Mouse (Mus musculus) Muller cell, postnatal 12 days (primary cell): ENCODE results near the gene 2610021A01Rik.
"Not testable (repeated sequence)": the region's sequence is repeated elsewhere in the genome, so short reads cannot be mapped to it uniquely, and the experiment has no call there.

Experiments
- DNase-seq: peaks from one replicate; pipeline ENCODE4 v3.0.0-alpha.2; 2015; ENCODE audit errors: inconsistent ontology term

2610021A01Rik gene

DNA sequence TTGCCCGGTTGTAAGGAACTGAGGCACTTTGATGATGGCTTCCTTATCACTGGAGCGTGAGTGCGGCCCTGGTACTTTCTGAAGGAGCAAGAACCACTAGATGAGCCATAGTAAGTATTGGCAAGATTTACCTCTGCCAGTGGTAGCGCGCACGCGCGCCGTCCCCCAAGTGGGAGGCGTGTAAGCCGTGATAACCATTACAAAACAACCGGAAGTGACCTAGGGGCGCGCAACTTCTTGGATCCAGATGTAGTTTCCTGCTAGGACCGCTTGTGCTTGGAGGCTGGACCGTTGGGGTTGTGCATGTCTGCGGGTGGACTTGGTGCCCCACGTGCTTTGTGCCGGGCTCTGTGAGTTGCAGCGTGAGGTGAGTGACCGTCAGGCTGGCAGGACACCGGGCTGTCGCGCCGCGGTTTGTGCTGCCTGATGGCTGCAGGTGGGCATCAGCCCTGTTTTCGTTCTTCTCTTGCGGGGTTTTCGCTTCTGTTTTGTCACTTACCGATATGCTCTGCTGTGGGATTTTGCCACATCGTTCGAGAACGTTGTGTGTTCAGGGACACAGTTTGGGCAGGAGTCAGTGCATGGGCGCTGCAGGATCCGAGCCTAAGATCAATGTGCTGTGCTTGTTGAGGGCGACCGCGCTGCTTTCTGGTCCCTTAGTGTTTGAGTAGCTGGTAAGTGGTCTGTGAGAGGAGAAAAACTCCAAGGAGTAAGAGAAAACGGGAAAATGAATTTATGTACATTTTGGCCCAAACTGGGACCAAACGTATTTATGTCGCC lies at the start of gene 2610021A01Rik:
TSS of gene 2610021A01Rik (plus strand) at position 197 of the 780 bp plus-strand sequence.
- DNase-seq: peak; percentile 96

DNA sequence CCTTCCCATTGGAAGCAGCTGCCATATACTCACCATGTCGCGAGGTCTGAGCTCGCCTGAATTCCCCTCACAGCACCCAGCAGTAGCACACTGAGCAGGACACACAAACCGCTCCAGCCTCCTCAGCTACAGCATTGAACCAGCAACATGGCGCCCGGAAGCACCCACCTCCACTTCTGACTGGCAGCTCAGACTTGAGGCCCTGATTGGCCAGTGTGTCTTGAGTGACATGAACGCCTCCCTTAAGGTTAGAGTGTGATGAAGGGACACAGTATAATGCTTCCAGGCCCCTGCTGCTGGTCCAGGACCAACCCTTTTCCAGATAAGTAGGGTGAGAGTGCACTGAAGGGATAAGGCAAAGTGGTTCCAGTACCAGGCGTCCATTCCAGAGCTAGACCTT lies 38.3 kb upstream of the 2610021A01Rik start:
- DNase-seq: no peak

GRCm38 (mm10) chr7:41573562-41573961 lies 25.5 kb upstream of the 2610021A01Rik start, which contains the start of gene Gm6871:
Gm6871 (minus strand) TSS chr7:41573662.
- not testable (repeated sequence) for DNase-seq

GRCm38 (mm10) chr7:41577956-41578355 lies 21.1 kb upstream of the 2610021A01Rik start:
- DNase-seq: no peak

DNA sequence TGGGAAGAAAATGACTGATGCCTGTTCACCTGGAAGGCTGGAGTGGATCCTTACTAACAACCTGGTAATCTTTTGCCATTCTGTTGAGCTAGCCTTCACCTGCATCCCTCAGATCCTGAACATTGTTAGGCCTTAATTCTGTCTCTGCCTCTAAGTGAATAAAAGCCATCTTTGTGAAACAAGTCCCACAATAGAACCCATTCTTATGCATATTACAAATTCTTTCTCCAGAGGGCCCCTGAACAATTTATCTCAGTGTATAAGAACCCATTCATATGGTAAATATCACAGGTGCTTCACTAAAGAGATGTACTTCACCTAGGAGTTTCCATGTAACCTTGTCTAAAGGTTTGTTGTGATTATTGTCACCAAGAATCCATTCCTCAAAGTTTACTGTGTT lies 17.0 kb upstream of the 2610021A01Rik start:
- no peak for DNase-seq

DNA sequence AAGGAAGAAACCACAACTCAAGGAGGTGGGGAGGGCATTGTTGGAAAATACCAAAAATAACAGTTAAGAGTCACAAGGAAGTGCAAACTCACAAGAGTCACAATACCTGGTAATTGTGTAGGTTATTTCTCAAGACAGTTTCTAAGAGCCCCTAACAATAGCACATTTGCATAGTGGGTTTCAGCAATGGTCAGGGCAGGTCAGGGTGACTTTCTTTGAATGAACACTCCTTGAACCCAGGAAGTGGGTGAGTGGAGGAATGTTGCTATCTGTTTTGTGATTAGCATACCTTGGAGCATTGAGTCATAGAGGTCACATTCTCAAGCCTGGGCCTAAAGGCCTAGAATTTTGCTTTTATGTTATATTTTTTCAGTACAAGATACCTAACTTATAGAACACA lies 11.2 kb upstream of the 2610021A01Rik start:
- not testable (repeated sequence) for DNase-seq

DNA sequence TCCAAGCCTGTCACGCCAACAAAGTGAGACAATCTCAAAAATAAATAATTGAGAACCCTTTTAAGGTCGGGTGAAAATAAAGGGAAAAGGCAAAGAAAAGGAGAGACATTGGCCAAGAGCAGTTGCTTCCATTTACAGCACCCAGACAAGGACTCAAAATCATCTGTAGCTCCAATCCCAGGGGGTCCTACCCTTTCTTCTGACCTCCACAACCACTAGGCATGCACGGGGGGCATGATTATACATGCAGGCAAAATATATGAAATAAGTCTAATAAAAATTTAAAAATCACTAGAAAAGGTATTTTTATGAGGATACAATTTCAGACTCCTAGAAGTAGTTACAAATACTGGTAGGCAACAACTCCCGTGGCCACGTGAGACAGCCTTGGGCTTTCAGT lies 415 bp upstream of the 2610021A01Rik start:
- DNase-seq: no peak

DNA sequence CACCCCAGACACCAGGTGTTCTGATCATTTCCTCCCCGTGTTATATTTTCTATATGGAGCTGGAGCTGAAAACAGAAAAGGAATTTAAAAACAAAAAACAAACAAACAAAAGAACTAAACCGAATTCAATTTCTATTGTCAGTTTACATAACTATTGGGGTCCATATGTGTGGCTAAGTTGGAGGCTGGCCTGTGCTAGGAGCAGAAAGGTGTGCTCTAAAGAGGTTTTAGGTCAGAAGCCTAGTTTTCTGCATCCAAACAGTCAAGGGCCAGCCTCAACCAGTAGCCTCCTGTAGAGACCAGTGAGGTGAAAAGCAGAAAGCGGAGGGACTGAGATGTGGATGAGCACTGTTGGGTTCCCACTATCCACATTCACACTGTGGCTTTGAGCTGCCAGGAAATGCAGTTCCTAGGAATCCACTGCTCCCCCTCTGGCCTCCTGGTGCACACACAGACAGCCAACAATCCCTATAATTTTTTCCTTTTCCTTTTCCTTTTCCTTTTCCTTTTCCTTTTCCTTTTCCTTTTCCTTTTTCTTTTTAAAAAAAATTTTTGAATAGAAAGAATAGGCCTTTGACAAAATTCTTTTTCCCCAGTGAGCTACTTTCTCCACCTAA lies 1.0 kb downstream of the 2610021A01Rik start:
- DNase-seq: peak; percentile 17

DNA sequence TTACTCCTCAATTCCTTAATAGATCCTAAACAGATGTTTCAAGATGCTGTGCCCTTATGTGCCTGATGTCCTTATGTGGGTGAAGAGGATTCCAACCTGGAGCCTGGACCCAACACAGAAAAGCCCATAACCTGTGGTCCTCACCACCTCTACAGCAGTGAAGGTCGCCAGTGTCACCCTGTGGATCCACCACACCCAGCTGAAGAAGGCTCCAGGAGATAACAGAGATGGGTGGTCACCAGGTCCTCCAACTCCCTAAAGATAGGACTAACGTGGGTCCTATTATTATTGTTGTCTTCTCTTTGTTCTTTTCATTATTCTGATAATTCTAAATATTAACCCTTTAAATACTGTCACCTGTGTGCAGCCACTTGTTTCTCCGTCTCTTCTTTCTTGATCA lies 12.6 kb downstream of the 2610021A01Rik start:
- DNase-seq: no peak

GRCm38 (mm10) chr7:41616241-41616640 lies 17.2 kb downstream of the 2610021A01Rik start:
- not testable (repeated sequence) for DNase-seq

DNA sequence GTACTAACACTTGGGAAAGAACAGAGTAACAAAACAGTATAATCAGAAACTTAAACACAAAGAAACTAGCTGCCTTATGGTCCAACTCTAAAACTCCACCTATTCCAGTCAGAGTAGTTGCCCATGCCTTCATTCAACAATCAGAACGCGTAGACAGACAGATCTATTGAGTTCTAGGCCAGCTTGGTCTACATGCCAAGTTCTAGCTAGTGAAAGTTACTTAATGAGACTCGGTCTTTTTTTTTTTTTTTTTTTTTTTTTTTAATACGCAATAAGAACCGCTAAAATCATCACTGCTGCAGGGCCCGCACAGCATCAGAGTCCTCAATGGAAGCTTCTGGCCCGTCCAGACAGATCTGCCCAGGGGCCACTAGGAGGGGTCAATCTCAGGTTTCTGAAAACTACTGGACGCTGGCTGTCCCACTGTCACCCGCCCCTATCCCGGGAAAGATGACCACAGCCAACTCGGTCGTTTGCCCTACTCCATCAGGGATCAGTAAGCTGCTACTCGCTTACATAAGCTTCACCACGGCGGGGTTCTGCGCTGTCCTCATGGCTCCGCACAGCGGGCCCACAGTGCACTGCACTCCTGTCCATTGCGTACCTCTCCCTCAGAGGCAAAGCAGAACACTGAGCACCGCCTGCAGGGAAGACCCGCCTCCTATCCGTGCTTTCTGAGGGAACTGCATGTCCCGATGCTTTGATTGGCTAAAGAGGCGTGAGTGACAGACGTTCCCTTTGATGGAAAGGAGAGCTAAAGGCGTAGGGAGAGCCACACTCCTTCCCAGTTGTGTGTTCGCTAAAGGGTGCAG lies 33.6 kb downstream of the 2610021A01Rik start, which contains the start of gene Zfp788:
TSS of gene Zfp788 (plus strand) at position 795 of the 812 bp plus-strand sequence.
- peak; percentile 98 for DNase-seq

DNA sequence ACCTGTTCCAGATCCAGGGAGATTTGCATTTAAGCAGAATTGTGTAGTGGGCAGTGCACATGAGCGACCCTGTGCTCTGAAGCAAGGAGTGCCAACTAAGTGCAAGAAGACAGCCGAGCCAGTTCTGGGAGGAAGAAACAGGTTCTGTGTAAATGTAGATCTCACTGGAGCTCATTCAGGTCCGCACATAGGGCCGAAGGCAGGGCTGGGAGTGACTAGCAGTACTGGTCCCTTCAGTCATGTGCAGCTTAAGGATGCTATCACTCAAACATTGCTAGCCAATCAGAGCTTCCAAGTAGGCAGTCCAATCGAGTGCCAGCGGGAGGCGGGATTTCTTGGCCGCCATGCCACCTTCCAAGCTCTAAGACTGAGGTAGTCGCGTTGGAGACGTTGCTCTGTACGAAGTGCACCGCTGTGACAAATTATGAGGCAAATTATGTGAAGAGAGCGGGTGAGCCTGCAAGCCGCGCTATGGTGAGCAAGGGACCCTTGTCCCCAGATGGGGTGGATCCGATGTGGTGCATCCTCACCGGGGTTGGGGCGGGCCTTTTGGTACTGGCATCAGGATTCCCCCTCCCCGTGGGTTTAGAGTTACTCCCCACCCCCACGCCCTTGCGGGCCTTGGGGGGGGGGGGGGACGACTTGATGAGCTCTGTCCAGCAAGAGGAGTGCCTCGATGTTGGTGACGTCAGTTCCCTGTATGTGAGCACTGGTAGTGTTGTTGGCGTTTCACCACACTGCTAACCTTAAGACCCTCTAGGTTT lies 34.4 kb downstream of the 2610021A01Rik start:
- peak; percentile 96 for DNase-seq

DNA sequence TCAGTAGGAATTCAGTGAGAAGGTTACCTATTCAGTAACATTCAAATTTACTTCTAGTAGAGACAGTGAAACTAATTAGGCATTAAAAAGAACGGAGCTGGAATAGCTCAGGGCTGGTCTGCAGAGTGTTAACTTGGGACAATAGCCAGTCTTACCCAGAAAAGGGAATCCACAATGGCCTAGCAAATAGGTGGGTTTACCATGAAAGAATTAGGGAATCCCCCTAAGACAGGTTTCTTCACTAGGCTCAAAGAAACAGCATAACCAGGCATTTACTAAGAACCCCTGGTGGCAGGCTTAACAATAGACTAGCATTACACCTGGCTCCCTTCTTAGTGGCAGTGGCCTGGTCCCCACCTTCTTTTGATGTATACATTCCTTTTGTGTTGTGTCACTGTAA lies 75.3 kb downstream of the 2610021A01Rik start:
- not testable (repeated sequence) for DNase-seq
